Mouse (Mus musculus) hindbrain, postnatal 0 days (tissue): ENCODE measurements around the gene Cdc14a. TPM values are rescaled to one million over a fixed set of nuclear protein-coding genes. Genes with fewer than 3 reads are reported as not detected.

Source experiments
- ATAC-seq: fragments of 200-750 bp; cut with Nextera tagmentation; 2 replicates; pipeline ENCODE4 v1.8.0; 2017; ENCODE audit warnings: mild to moderate bottlenecking, moderate TSS enrichment, moderate library complexity
- DNase-seq: peaks from one replicate; pipeline ENCODE4 v3.0.0-alpha.2; 2015; ENCODE audit warnings: low spot score
- H3K27ac ChIP-seq: fragments of 300-500 bp; sonication (generic); 2 replicates; pipeline ENCODE4 v1.5.1; 2014; ENCODE audit warnings: mild to moderate bottlenecking
- H3K27me3 ChIP-seq: fragments of 300-500 bp; sonication (generic); 2 replicates; pipeline ENCODE4 v1.6.1; 2014; ENCODE audit warnings: low read length, mixed read lengths; ENCODE audit not compliant: insufficient read depth
- H3K36me3 ChIP-seq: fragments of 300-500 bp; sonication (generic); 2 replicates; pipeline ENCODE4 v1.6.1; 2014; ENCODE audit warnings: low read length, mixed read lengths; ENCODE audit not compliant: insufficient read depth
- H3K4me1 ChIP-seq: fragments of 300-500 bp; sonication (generic); 2 replicates; pipeline ENCODE4 v1.6.1; 2014; ENCODE audit warnings: antibody characterized with exemption, low read length, mixed read lengths; ENCODE audit not compliant: insufficient read depth
- H3K4me2 ChIP-seq: fragments of 300-500 bp; sonication (generic); 2 replicates; pipeline ENCODE4 v1.6.1; 2014; ENCODE audit warnings: low read depth, mild to moderate bottlenecking, low read length, moderate library complexity, mixed read lengths
- H3K4me3 ChIP-seq: fragments of 300-500 bp; sonication (generic); 2 replicates; pipeline ENCODE4 v1.5.1; 2014; ENCODE audit warnings: low read length
- H3K9ac ChIP-seq: fragments of 300-500 bp; sonication (generic); replicated peaks from 2 replicates; pipeline ENCODE4 v1.6.1; 2014; ENCODE audit warnings: mild to moderate bottlenecking, low read length, moderate library complexity, mixed read lengths
- H3K9me3 ChIP-seq: fragments of 300-500 bp; sonication (generic); 2 replicates; pipeline ENCODE4 v1.6.1; 2016; ENCODE audit warnings: low read length, mixed read lengths
- CTCF ChIP-seq: IDR thresholded peaks from 2 replicates; pipeline ENCODE4 v1.5.1; 2016; ENCODE audit warnings: antibody characterized with exemption, control low read depth, low read depth
- WGBS: fragments of 180-500 bp; shearing (Covaris S2); extraction: QIAGEN DNeasy Blood & Tissue Kit; methylation state at CpG from one replicate; pipeline ENCODE4 v1.1.7; 2014; 5-methylcytosine and 5-hydroxymethylcytosine counted together
- polyA plus RNA-seq: library from polyadenylated mRNA; unstranded; fragments of >200 nt; fragmentation: Nextera tagmentation; extraction: Ambion mirVana; gene quantifications from 2 replicates; pipeline ENCODE4 v1.2.1, GENCODE M21; 2015
- total RNA-seq: library from RNA; depleted of rRNA; stranded (reverse); fragments of >200 nt; gene quantifications from 2 replicates; pipeline ENCODE4 v1.2.3, GENCODE M21; 2014

Cdc14a gene
- total and polyA plus RNA-seq, 2 experiments from 2014 or later, result 4.3 to 7.2 TPM

- ATAC-seq (no peak), DNase-seq (no peak)
- Histone ChIP-seq H3K27me3 (no peaks in the 10 kb centered on the region), H3K4me2 (no peak overlapping the region), H3K27ac (no peak overlapping the region), H3K9ac (no peak overlapping the region), H3K9me3 (no peaks in the 10 kb centered on the region), H3K4me1 (peaks cover 4% of the 10 kb centered on the region; the same call in 1 of the 2 replicates), H3K4me3 (no peak overlapping the region), H3K36me3 (no peaks in the 10 kb centered on the region)
- no peak for TF ChIP-seq CTCF
- 82% methylated on average over 2 of the region's 2 CpGs for WGBS
Measured at GRCm38 (mm10) chr3:116325501-116325900, 98.3 kb downstream of the Cdc14a start.

DNA sequence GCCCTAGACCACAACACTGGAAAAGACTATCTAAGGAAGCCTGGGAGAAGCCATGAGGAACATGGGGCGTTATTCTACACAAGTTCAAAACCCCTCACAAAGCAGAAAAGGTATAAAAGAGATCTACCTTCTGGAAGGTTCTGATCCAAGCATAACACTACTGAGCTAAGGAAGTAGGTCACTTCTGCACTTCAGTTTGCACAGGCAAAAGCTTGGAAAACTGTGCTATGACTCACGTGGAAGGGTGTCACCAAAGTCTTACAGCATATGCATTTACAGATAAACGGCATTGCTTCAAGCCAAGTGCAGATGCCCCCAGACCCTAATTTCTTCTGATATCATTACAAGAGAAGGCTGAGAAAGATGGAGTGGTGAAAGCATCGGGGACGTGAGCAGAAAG is 104.1 kb downstream of the Cdc14a start:
- no peak overlapping the region for H3K4me2 ChIP-seq
- WGBS, result 92% methylated on average over 5 of the region's 5 CpGs
- H3K9ac ChIP-seq, result no peak overlapping the region

DNA sequence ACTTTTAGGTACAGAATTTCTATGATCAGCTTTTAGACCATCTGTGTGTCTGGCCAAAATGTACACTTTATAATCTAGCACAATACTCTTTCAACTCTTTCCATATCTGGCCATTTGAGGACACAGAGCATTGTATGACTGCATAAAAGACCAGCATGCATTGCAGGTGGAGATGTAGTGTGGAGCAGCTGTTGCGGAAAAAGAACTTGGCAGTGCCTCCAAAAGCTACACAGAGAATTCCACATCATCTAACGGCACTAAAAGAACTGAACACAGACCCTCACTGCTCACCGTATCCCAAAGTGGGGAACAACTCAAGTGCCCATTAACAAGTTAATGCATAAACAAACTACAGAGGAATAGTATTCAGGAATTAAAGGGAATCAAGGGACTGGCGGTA is 112.0 kb downstream of the Cdc14a start:
- no peak overlapping the region for H3K4me2 ChIP-seq
- no peak overlapping the region for H3K4me3 ChIP-seq
- 71% methylated on average over 4 of the region's 4 CpGs for WGBS
- DNase-seq (no peak), ATAC-seq (no peak)
- TF ChIP-seq CTCF, result no peak
- no peak overlapping the region for H3K27ac ChIP-seq
- H3K36me3 ChIP-seq, result no peaks in the 10 kb centered on the region
- H3K9me3 ChIP-seq, result no peaks in the 10 kb centered on the region
- H3K4me1 ChIP-seq, result no peaks in the 10 kb centered on the region
- no peaks in the 10 kb centered on the region for H3K27me3 ChIP-seq
- no peak overlapping the region for H3K9ac ChIP-seq

More for the DNA sequence above, 104.1 kb downstream of the Cdc14a start:
- TF ChIP-seq CTCF, result no peak
- Histone ChIP-seq H3K36me3 (no peaks in the 10 kb centered on the region), H3K27ac (no peak overlapping the region), H3K27me3 (no peaks in the 10 kb centered on the region), H3K9me3 (no peaks in the 10 kb centered on the region), H3K4me3 (no peak overlapping the region), H3K4me1 (no peaks in the 10 kb centered on the region)
- ATAC-seq (no peak), DNase-seq (no peak)

- no peak overlapping the region for H3K4me2 ChIP-seq
- no peaks in the 10 kb centered on the region for H3K36me3 ChIP-seq
- WGBS, result 95% methylated on average over 2 of the region's 2 CpGs
- no peak for TF ChIP-seq CTCF
- DNase-seq (no peak), ATAC-seq (no peak)
- H3K4me1 ChIP-seq, result no peaks in the 10 kb centered on the region
- no peak overlapping the region for H3K27ac ChIP-seq
- no peak overlapping the region for H3K9ac ChIP-seq
- no peaks in the 10 kb centered on the region for H3K9me3 ChIP-seq
- H3K4me3 ChIP-seq, result no peak overlapping the region
- no peaks in the 10 kb centered on the region for H3K27me3 ChIP-seq
Measured at GRCm38 (mm10) chr3:116311173-116311572, 112.7 kb downstream of the Cdc14a start.

DNA sequence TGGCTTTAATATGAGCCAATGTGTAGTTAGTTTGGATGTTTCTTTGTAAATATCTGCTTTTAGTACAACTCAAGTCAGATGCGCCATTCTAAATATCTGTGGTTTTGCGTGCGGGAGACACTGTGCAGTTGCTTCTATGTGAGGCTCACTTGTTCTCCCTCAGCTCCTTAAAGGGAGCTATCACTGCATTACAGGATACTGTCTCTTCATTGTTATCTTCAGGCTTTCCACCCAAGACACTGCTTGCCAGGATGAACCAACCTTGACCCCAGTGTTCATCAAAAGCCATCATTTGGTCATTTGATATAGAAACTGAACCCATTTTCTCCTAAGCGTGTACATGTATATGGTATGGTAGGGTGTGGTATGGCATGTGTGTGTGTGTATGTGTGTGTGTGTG is 113.2 kb downstream of the Cdc14a start:
- WGBS, result 97% methylated on average over 4 of the region's 4 CpGs
- H3K4me3 ChIP-seq, result no peak overlapping the region
- DNase-seq (no peak), ATAC-seq (no peak)
- H3K36me3 ChIP-seq, result no peaks in the 10 kb centered on the region
- TF ChIP-seq CTCF, result no peak
- no peaks in the 10 kb centered on the region for H3K27me3 ChIP-seq
- no peaks in the 10 kb centered on the region for H3K4me1 ChIP-seq
- no peaks in the 10 kb centered on the region for H3K9me3 ChIP-seq
- H3K9ac ChIP-seq, result no peak overlapping the region
- no peak overlapping the region for H3K27ac ChIP-seq
- H3K4me2 ChIP-seq, result no peak overlapping the region

- DNase-seq, result no peak
- no peak for ATAC-seq
Measured at GRCm38 (mm10) chr3:116310033-116310432, 113.8 kb downstream of the Cdc14a start.

GRCm38 (mm10) chr3:116304800-116305753 is 118.8 kb downstream of the Cdc14a start:
- WGBS, result 62% methylated on average over 18 of the region's 18 CpGs
- TF ChIP-seq CTCF, result peak; percentile 33; the same call in 1 of the 2 replicates
- Histone ChIP-seq H3K27me3 (no peaks in the 10 kb centered on the region), H3K4me3 (no peak overlapping the region), H3K4me2 (no peak overlapping the region), H3K9ac (no peak overlapping the region), H3K27ac (no peak overlapping the region), H3K36me3 (no peaks in the 10 kb centered on the region), H3K4me1 (no peaks in the 10 kb centered on the region), H3K9me3 (no peaks in the 10 kb centered on the region)
- DNase-seq, result peak; percentile 25
- peak; percentile 70; the same call in 1 of the 2 replicates for ATAC-seq

More at GRCm38 (mm10) chr3:116310033-116310432, 113.8 kb downstream of the Cdc14a start:
- Histone ChIP-seq H3K9me3 (no peaks in the 10 kb centered on the region), H3K27ac (no peak overlapping the region), H3K9ac (no peak overlapping the region), H3K4me2 (no peak overlapping the region), H3K4me1 (no peaks in the 10 kb centered on the region), H3K4me3 (no peak overlapping the region), H3K27me3 (no peaks in the 10 kb centered on the region), H3K36me3 (no peaks in the 10 kb centered on the region)
- WGBS, result 86% methylated on average over 10 of the region's 10 CpGs
- TF ChIP-seq CTCF, result no peak
